Mouse (Mus musculus) megakaryocyte, embryonic 14.5 days (primary cell): ENCODE data around the gene Acsm5.

Experiments
- FLI1 ChIP-seq: IDR thresholded peaks from 2 replicates; pipeline ENCODE4 v1.6.1; 2012; ENCODE audit warnings: low read length, inconsistent platforms, mixed read lengths
- GATA1 ChIP-seq: IDR thresholded peaks from 3 replicates; pipeline ENCODE4 v1.6.1; 2012; ENCODE audit warnings: mixed read lengths, low read length, inconsistent platforms, borderline replicate concordance

DNA sequence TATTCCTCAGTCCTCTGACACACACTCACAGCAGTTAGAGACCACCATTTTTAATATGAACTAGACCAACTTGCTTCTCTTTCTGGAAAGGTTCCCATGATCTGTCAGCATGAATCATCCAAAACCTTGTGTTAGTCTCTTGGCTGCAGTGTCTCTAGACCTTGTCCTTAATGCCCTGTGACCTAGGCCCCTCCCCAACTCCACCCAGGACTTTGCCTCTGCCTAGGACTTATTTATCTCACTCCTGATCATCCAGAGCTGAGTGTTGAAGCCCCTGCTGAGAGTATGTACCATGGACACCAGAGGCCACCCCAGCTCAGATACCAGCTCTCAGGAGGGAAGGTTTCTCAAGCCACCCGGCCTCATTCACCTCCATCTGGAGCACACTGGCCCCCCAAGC is 3.1 kb downstream of the Acsm5 start:
- no peak for TF ChIP-seq GATA1
- TF ChIP-seq FLI1: no peak
